Mouse (Mus musculus) embryonic fibroblast, embryonic 13.5 days (primary cell): Measurements from ENCODE around the gene Aldh3b1. TPM values are rescaled to one million over a fixed set of nuclear protein-coding genes. Genes with fewer than 3 reads are reported as not detected.
A peak's percentile ranks its signal among the peaks of the same experiment; 100 is the strongest.

ENCODE experiments used
- H3K27ac ChIP-seq: 2 replicates; pipeline ENCODE4 v1.5.1; 2012; ENCODE audit warnings: low read length, control low read depth, inconsistent platforms; ENCODE audit not compliant: insufficient read depth
- H3K4me1 ChIP-seq: 2 replicates; pipeline ENCODE4 v1.6.1; 2011; ENCODE audit warnings: low read length; ENCODE audit not compliant: control insufficient read depth, insufficient read depth
- H3K4me3 ChIP-seq: 2 replicates; pipeline ENCODE4 v1.5.1; 2011; ENCODE audit warnings: mild to moderate bottlenecking, control low read depth, low read length; ENCODE audit not compliant: insufficient read depth
- CTCF ChIP-seq: IDR thresholded peaks from 2 replicates; pipeline ENCODE4 v1.5.1; 2011; ENCODE audit warnings: mild to moderate bottlenecking, control low read depth, low read length, moderate library complexity, borderline replicate concordance; ENCODE audit not compliant: insufficient read depth
- POLR2A ChIP-seq: IDR thresholded peaks from 2 replicates; pipeline ENCODE4 v1.6.1; 2011; ENCODE audit warnings: low read depth, mild to moderate bottlenecking, control low read depth, low read length, moderate library complexity
- polyA plus RNA-seq: library from polyadenylated mRNA; stranded (reverse); fragments of >200 nt; gene quantifications from 2 replicates; pipeline ENCODE4 v1.2.4, GENCODE M21; 2011; ENCODE audit warnings: low read depth; ENCODE audit not compliant: missing spikeins, insufficient read length

Gene Aldh3b1
- polyA plus RNA-seq, 1 experiment, result 3.8 TPM

- Histone ChIP-seq H3K4me3 (no peak overlapping the region), H3K4me1 (no peaks in the 10 kb centered on the region), H3K27ac (no peak overlapping the region)
- TF ChIP-seq CTCF (no peak), POLR2A (no peak)
Observed at GRCm38 (mm10) chr19:3945872-3946564, 16.4 kb upstream of the Aldh3b1 start.

GRCm38 (mm10) chr19:3942986-3943735, 13.6 kb upstream of the Aldh3b1 start:
- Histone ChIP-seq H3K4me1 (no peaks in the 10 kb centered on the region), H3K27ac (no peak overlapping the region), H3K4me3 (no peak overlapping the region)
- no peak for TF ChIP-seq CTCF
- no peak for TF ChIP-seq POLR2A

- TF ChIP-seq CTCF, result no peak
- TF ChIP-seq POLR2A, result no peak
- no peaks in the 10 kb centered on the region for H3K4me1 ChIP-seq
- no peak overlapping the region for H3K27ac ChIP-seq
- H3K4me3 ChIP-seq, result no peak overlapping the region
Observed at GRCm38 (mm10) chr19:3942315-3942714, 12.7 kb upstream of the Aldh3b1 start.

- Histone ChIP-seq H3K4me3 (peak overlapping the region; percentile 40), H3K27ac (no peak overlapping the region), H3K4me1 (no peaks in the 10 kb centered on the region)
- TF ChIP-seq POLR2A (0 out of 2 replicates have a peak, but pooled peaks have one; percentile 43), CTCF (no peak)
Observed at GRCm38 (mm10) chr19:3935896-3936850, 6.6 kb upstream of the Aldh3b1 start.

- peaks cover under 1% of the 10 kb centered on the region; the same call in 1 of the 2 replicates for H3K4me1 ChIP-seq
- no peak within 1 kb of the TSS for H3K27ac ChIP-seq
- H3K4me3 ChIP-seq, result peak within 1 kb of the TSS; percentile 40
- TF ChIP-seq POLR2A, result peak; percentile 67
- TF ChIP-seq CTCF, result no peak
Observed at GRCm38 (mm10) chr19:3935032-3935895, 5.7 kb upstream of the Aldh3b1 start, which contains the start of gene Unc93b1. Gene Unc93b1 (plus strand): TSS chr19:3935186.

GRCm38 (mm10) chr19:3931716-3932115, 2.1 kb upstream of the Aldh3b1 start:
- TF ChIP-seq CTCF (no peak), POLR2A (no peak)
- Histone ChIP-seq H3K4me1 (peaks cover 14% of the 10 kb centered on the region), H3K4me3 (no peak overlapping the region), H3K27ac (no peak overlapping the region)

GRCm38 (mm10) chr19:3930262-3931057, 852 bp upstream of the Aldh3b1 start:
- H3K4me3 ChIP-seq, result no peak overlapping the region
- peak overlapping the region; percentile 44; the same call in 1 of the 2 replicates for H3K27ac ChIP-seq
- H3K4me1 ChIP-seq, result peaks cover 19% of the 10 kb centered on the region
- no peak for TF ChIP-seq POLR2A
- no peak for TF ChIP-seq CTCF

GRCm38 (mm10) chr19:3928779-3929178, 829 bp downstream of the Aldh3b1 start:
- Histone ChIP-seq H3K4me3 (no peak overlapping the region), H3K4me1 (peaks cover 19% of the 10 kb centered on the region), H3K27ac (no peak overlapping the region)
- TF ChIP-seq CTCF, result no peak
- TF ChIP-seq POLR2A, result no peak
